Mouse (Mus musculus) olfactory bulb, adult 2 months (tissue): ENCODE results near the gene Chek1.

Experiments
- CTCF ChIP-seq: fragments of 200-500 bp; IDR thresholded peaks from 2 replicates; pipeline ENCODE4 v1.5.1; 2012; ENCODE audit warnings: low read depth, mild to moderate bottlenecking, low read length, moderate library complexity; ENCODE audit not compliant: insufficient read depth
- POLR2A ChIP-seq: fragments of 200-500 bp; IDR thresholded peaks from 2 replicates; pipeline ENCODE4 v1.6.1; 2012; ENCODE audit warnings: mild to moderate bottlenecking, low read depth, low read length, moderate library complexity; ENCODE audit not compliant: insufficient read depth

DNA sequence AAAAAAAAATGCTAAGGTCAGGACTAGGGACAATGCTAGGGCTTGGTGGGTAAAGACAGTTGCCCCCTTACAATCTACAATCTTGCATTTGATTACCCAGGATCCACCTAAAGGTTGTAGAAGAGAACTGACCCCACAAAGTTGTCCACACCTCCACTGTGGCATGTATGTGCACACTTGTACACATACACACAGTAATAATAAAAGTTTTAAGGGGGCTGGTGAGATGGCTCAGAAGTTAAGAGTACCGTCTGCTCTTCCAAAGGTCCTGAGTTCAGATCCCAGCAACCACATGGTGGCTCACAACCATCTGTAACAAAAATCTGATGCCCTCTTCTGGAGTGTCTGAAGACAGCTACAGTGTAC lies 42.2 kb upstream of the Chek1 start:
- TF ChIP-seq POLR2A: no peak
- no peak for TF ChIP-seq CTCF
